Mouse (Mus musculus) cortical plate, adult 2 months (tissue): ENCODE data around the gene Esp22. TPM values are rescaled to one million over a fixed set of nuclear protein-coding genes. Genes with fewer than 3 reads are reported as not detected.
"Not testable (repeated sequence)": the region's sequence is repeated elsewhere in the genome, so short reads cannot be mapped to it uniquely, and the experiment has no call there.

Source experiments
- H3K27ac ChIP-seq: fragments of 200-500 bp; 2 replicates; pipeline ENCODE4 v1.5.1; 2012; ENCODE audit warnings: low read length, control low read depth, inconsistent platforms; ENCODE audit not compliant: insufficient read depth
- H3K4me1 ChIP-seq: fragments of 200-500 bp; 2 replicates; pipeline ENCODE4 v1.6.1; 2011; ENCODE audit warnings: low read length; ENCODE audit not compliant: control insufficient read depth, insufficient read depth
- H3K4me3 ChIP-seq: fragments of 200-500 bp; 2 replicates; pipeline ENCODE4 v1.5.1; 2011; ENCODE audit warnings: mild to moderate bottlenecking, low read length, control low read depth; ENCODE audit not compliant: insufficient read depth
- CTCF ChIP-seq: fragments of 200-500 bp; IDR thresholded peaks from 2 replicates; pipeline ENCODE4 v1.5.1; 2011; ENCODE audit warnings: mild to moderate bottlenecking, control low read depth, low read length; ENCODE audit not compliant: insufficient read depth; ENCODE audit errors: extremely low read depth
- POLR2A ChIP-seq: fragments of 200-500 bp; IDR thresholded peaks from 2 replicates; pipeline ENCODE4 v1.6.1; 2011; ENCODE audit warnings: mild to moderate bottlenecking, low read length, control low read depth; ENCODE audit not compliant: insufficient read depth; ENCODE audit errors: extremely low read depth
- polyA plus RNA-seq: library from polyadenylated mRNA; depleted of rRNA; stranded (reverse); fragments of >200 nt; gene quantifications from 2 replicates; pipeline ENCODE4 v1.2.3, GENCODE M21; 2012; rRNA removed

The Esp22 gene
- polyA plus RNA-seq: not detected in 2 replicates

DNA sequence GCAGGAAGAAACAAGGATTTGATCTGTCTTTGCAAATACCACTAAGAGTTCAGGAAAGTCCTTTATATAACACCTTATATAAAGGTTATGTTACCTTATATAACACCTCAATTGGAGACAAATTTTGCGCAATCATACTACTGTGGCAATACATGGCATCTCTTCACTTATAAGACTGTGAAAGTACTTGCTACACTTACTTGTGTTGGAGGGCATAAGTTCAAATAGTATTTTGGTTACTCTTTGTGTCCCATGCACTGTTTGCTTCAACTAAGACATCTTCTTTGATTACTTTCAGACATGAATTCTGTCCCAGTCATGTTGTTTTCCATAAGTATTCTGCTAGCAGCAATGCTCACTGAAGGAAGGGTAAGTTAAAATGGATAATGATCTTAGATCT is at the start of gene Esp22:
TSS of gene Esp22 (plus strand) at position 301 of the 400 bp plus-strand sequence.
- Histone ChIP-seq H3K4me3 (no peak within 1 kb of the TSS), H3K27ac (no peak within 1 kb of the TSS), H3K4me1 (no peaks in the 10 kb centered on the region)
- TF ChIP-seq POLR2A (no peak), CTCF (no peak)

DNA sequence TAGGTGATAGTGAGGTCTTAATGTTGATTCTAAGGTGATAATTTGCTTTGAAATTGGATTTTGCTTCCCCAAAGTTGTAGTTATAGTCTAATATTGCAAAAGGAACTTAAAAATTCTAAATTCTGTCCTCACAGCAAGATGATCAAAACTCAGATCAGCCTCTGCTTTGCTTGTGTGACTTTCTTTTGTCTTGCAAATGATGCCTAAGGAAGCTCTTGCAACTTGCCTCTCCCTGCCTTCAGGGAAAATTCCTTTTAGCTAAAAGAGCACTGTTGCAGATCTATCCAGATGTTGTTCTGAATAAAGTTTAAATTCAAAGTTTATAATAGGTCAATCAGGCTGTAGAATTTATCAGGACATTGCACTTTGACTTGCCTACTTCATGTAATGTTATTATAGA is 31.5 kb upstream of the Esp22 start:
- Histone ChIP-seq H3K27ac (no peak overlapping the region), H3K4me1 (no peaks in the 10 kb centered on the region), H3K4me3 (no peak overlapping the region)
- TF ChIP-seq POLR2A (no peak), CTCF (no peak)

DNA sequence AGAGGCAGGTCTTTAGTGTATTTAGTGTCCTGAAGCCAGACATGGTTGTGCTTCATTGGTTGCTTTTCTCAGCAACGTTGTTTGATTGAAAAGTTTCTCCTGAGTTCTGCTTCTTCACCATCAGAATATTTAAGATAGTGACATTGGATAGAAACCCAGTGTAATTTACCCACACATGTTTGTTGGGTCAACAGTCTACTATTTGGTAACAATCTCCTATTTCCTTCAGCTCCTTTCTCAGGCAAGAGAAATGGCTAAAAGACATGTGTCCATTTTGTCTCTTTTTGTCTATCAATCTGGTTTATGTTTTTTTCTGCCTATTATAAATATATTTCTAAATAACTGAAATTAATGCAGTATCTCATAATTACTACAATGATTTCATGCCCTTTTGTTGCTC is 18.2 kb upstream of the Esp22 start, which contains the start of gene Esp23:
TSS of gene Esp23 (minus strand) at position 101 of the 400 bp plus-strand sequence.
- no peaks in the 10 kb centered on the region for H3K4me1 ChIP-seq
- H3K27ac ChIP-seq: no peak within 1 kb of the TSS
- TF ChIP-seq CTCF: no peak
- TF ChIP-seq POLR2A: no peak
- H3K4me3 ChIP-seq: no peak within 1 kb of the TSS

- H3K4me3 ChIP-seq, H3K4me1 ChIP-seq, H3K27ac ChIP-seq: not testable (repeated sequence)
Measured at GRCm38 (mm10) chr17:39107126-39107525, 12.0 kb downstream of the Esp22 start.

GRCm38 (mm10) chr17:39129156-39129555 is 34.0 kb downstream of the Esp22 start:
- H3K4me3 ChIP-seq, H3K4me1 ChIP-seq, H3K27ac ChIP-seq: not testable (repeated sequence)

Other genes starting within 250 kb of the Esp22 start
- not detected in 2 replicates for gene Esp24, start 58.6 kb upstream of the Esp22 start, polyA plus RNA-seq
- gene Gm21903, start 52.0 kb upstream of the Esp22 start, polyA plus RNA-seq: not detected in 2 replicates
- not detected in 2 replicates for gene Esp23, start 18.3 kb upstream of the Esp22 start, polyA plus RNA-seq